Mouse (Mus musculus) kidney, embryonic 15.5 days (tissue): Measurements from ENCODE around the gene Rundc1. TPM values are rescaled to one million over a fixed set of nuclear protein-coding genes. Genes with fewer than 3 reads are reported as not detected.
"Not testable (repeated sequence)": the region's sequence is repeated elsewhere in the genome, so short reads cannot be mapped to it uniquely, and the experiment has no call there.

Experiments
- ATAC-seq: fragments of 200-750 bp; cut with Nextera tagmentation; replicated peaks from 2 replicates; pipeline ENCODE4 v1.8.0; 2017; ENCODE audit warnings: moderate TSS enrichment; ENCODE audit not compliant: low FRiP score
- H3K27ac ChIP-seq: fragments of 300-500 bp; sonication (generic); 2 replicates; pipeline ENCODE4 v1.5.1; 2015; ENCODE audit warnings: mild to moderate bottlenecking, inconsistent platforms
- H3K27me3 ChIP-seq: fragments of 300-500 bp; sonication (generic); 2 replicates; pipeline ENCODE4 v1.6.1; 2015; ENCODE audit warnings: inconsistent platforms
- H3K36me3 ChIP-seq: fragments of 300-500 bp; sonication (generic); 2 replicates; pipeline ENCODE4 v1.6.1; 2015; ENCODE audit warnings: inconsistent platforms
- H3K4me1 ChIP-seq: fragments of 300-500 bp; sonication (generic); 2 replicates; pipeline ENCODE4 v1.6.1; 2015; ENCODE audit warnings: inconsistent platforms
- H3K4me2 ChIP-seq: fragments of 300-500 bp; sonication (generic); 2 replicates; pipeline ENCODE4 v1.6.1; 2015; ENCODE audit warnings: moderate library complexity, mild to moderate bottlenecking, inconsistent platforms
- H3K4me3 ChIP-seq: fragments of 300-500 bp; sonication (generic); replicated peaks from 2 replicates; pipeline ENCODE4 v1.5.1; 2015; ENCODE audit warnings: mild to moderate bottlenecking, inconsistent platforms
- H3K9ac ChIP-seq: fragments of 300-500 bp; sonication (generic); 2 replicates; pipeline ENCODE4 v1.6.1; 2015; ENCODE audit warnings: mild to moderate bottlenecking, inconsistent platforms
- H3K9me3 ChIP-seq: fragments of 300-500 bp; sonication (generic); replicated peaks from 2 replicates; pipeline ENCODE4 v1.6.1; 2016; ENCODE audit warnings: inconsistent platforms
- WGBS: fragments of 180-500 bp; shearing (Covaris S2); methylation state at CpG from one replicate; pipeline ENCODE4 v1.1.7; 2015; ENCODE audit warnings: mixed read lengths; 5-methylcytosine and 5-hydroxymethylcytosine counted together
- polyA plus RNA-seq: library from polyadenylated mRNA; unstranded; fragments of >200 nt; fragmentation: Nextera tagmentation; extraction: Ambion mirVana; gene quantifications from 2 replicates; pipeline ENCODE4 v1.2.1, GENCODE M21; 2015

Rundc1 gene
- polyA plus RNA-seq, 1 experiment from 2014 or later = 21.7 TPM

DNA sequence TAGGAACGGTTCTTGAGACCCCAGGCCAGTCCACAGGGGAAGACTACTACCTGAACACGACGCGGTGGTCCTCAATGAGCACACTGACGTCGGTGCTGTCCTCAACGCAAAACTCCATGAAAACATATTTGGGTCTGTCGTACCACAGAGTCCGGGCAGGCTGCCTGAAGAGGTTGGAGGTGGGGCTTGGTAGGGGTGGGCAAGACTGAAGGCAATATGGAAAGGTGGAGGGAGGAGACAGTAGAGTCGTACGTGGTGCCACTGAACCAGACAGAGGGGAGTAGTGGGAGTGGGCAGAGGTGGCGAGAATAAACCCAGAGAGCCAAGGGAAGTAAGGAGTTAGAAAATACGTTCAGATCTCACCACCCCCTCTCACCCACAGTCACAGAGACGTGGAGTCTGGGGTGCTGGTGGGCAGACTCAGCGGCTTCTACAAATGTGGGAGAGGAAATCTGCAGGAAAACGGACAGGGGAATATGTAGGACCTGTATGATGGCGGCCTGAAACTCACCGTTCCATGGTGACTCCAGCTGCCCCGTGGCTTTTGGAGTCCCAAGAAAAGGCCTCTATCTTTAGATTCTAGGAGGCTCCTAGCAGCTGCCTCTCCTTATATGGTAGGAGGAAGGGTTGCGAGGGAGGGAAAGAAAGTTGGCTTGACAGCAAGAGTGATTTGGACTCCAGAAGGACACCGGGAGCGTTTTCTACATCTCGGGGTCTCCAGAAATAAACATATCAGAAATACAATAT lies 607 bp upstream of the Rundc1 start, which contains the start of gene Gm27029:
Gm27029 (minus strand) TSS at position 692 of the 747 bp plus-strand sequence.
- peak; percentile 58 for ATAC-seq
- H3K9me3 ChIP-seq = no peaks in the 10 kb centered on the region
- 4% methylated on average over 23 of the region's 23 CpGs for WGBS
- H3K36me3 ChIP-seq = peaks cover 4% of the 10 kb centered on the region; the same call in 1 of the 2 replicates
- no peaks in the 10 kb centered on the region for H3K27me3 ChIP-seq
- H3K4me3 ChIP-seq = peak within 1 kb of the TSS; percentile 98
- H3K4me1 ChIP-seq = peaks cover 27% of the 10 kb centered on the region
- H3K27ac ChIP-seq = peak within 1 kb of the TSS; percentile 93
- peak within 1 kb of the TSS; percentile 80 for H3K9ac ChIP-seq
- H3K4me2 ChIP-seq = peak within 1 kb of the TSS; percentile 89

DNA sequence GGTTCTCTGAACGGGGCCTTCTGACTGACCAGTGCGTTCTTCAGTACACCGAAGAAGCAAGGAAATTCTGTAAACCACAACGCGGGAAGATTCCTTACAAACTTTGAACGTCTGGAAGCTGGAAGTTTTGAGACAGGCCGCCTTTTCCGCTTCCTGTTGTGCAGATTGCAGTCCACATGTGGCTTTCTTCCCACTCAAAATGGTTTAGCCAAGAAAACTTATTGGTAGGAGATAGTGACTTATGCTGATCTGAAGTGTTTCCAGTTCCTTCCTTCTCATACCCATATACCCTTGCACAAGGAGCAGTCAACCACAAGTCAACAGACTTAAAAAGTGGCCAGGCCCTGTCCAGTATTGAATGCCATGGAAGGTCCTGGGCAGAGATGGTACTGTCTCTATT lies 1.3 kb downstream of the Rundc1 start:
- 65% methylated on average over 8 of the region's 8 CpGs for WGBS
- no peak overlapping the region for H3K27ac ChIP-seq

DNA sequence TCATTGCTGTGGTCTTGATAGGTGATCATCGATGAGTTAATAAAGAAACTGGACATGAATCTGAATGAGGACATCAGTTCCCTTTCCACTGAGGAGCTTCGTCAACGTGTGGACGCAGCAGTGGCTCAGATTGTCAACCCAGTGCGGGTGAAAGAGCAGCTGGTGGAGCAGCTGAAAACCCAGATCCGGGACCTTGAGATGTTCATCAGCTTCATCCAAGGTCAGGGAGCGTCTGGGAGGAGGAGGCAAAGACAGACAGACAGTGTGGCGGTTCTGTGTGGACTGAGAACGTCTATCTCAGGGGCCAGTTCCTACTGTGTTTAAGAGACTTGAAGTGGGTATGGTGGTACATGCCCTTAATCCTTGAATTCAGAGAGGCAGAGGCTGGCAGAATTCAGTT lies 6.4 kb downstream of the Rundc1 start:
- no peak for ATAC-seq
- H3K27ac ChIP-seq = no peak overlapping the region
- H3K9ac ChIP-seq = no peak overlapping the region
- H3K4me3 ChIP-seq = no peak overlapping the region
- peaks cover 13% of the 10 kb centered on the region for H3K4me1 ChIP-seq
- no peaks in the 10 kb centered on the region for H3K9me3 ChIP-seq
- H3K4me2 ChIP-seq = no peak overlapping the region
- peaks cover 70% of the 10 kb centered on the region for H3K36me3 ChIP-seq
- H3K27me3 ChIP-seq = no peaks in the 10 kb centered on the region
- WGBS = 93% methylated on average over 9 of the region's 9 CpGs

More for the DNA sequence above, 1.3 kb downstream of the Rundc1 start:
- H3K36me3 ChIP-seq = peaks cover 22% of the 10 kb centered on the region
- H3K9me3 ChIP-seq = no peaks in the 10 kb centered on the region
- peak overlapping the region; percentile 89 for H3K4me2 ChIP-seq
- peak overlapping the region; percentile 80 for H3K9ac ChIP-seq
- H3K27me3 ChIP-seq = no peaks in the 10 kb centered on the region
- no peak for ATAC-seq
- H3K4me3 ChIP-seq = peak overlapping the region; percentile 98
- peaks cover 27% of the 10 kb centered on the region for H3K4me1 ChIP-seq

DNA sequence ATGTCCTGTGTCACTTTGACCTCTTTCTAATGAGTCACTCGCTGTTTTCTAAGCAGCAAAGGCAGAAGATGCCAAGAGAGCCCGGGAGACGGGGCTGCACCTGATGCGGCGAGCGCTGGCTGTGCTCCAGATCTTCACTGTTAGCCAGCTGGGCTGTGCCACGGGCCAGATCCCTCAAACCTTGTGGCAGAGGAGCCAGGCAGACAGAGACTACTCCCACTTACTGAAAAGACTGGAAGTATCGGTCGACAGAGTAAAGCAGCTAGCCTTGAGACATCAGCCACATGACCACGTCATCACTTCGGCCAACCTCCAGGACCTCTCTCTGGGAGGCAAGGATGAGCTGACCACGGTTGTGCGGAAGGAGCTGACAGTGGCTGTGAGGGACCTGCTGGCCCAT lies 8.5 kb downstream of the Rundc1 start:
- 89% methylated on average over 13 of the region's 13 CpGs for WGBS
- Histone ChIP-seq H3K36me3 (peaks cover 70% of the 10 kb centered on the region), H3K4me3 (no peak overlapping the region), H3K4me2 (no peak overlapping the region), H3K27me3 (no peaks in the 10 kb centered on the region), H3K27ac (no peak overlapping the region), H3K9me3 (no peaks in the 10 kb centered on the region), H3K9ac (no peak overlapping the region), H3K4me1 (0 out of 2 replicates have a peak, but pooled peaks cover 4% of the 10 kb centered on the region)
- ATAC-seq = no peak

DNA sequence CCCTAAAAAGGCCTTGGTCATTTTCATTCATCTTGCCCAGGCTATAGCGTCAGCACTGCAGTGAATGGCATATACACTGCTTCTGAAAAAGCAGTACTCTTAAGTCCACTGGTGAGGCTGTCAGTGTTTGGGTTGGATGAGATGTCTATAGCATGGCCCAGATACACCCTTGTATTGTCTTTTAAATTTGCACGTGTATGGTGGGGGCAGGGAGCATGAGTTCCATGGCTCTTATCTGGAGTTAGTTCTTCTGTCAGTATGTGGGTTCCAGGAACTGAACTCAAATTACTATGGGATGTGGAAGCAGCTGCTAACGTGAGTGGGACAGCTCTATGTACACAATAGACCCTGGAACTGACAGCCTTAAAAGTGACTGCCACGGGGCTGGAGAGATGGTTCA lies 10.9 kb downstream of the Rundc1 start:
- Histone ChIP-seq H3K36me3 (peaks cover 51% of the 10 kb centered on the region), H3K4me3 (no peak overlapping the region), H3K9ac (no peak overlapping the region), H3K4me1 (0 out of 2 replicates have a peak, but pooled peaks cover 4% of the 10 kb centered on the region), H3K27ac (no peak overlapping the region), H3K9me3 (no peaks in the 10 kb centered on the region), H3K4me2 (no peak overlapping the region), H3K27me3 (no peaks in the 10 kb centered on the region)
- WGBS = 87% methylated on average over 4 of the region's 4 CpGs
- no peak for ATAC-seq

DNA sequence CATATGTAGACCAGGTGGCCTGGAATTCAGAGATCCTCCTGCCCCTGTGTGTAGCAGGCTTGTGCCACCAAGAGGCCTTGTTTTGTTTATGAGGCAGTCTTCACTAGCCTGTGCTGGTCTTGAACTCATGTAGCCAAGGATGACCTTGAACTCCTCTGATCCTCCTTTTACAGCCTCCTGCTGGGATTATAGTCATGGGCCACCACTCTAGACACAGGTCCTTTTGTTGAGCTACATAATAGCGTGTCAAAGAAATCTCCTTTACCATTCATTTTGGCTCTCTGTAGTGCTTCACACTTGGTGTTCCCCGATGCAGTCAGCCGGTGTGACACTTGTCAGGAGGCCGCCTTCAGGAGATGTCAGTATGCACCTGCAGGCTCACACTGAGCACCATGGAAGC lies 12.0 kb downstream of the Rundc1 start:
- H3K27me3 ChIP-seq = no peaks in the 10 kb centered on the region
- no peaks in the 10 kb centered on the region for H3K9me3 ChIP-seq
- WGBS = 90% methylated on average over 4 of the region's 4 CpGs
- no peak for ATAC-seq
- H3K4me3 ChIP-seq = no peak overlapping the region
- 0 out of 2 replicates have a peak, but pooled peaks cover 4% of the 10 kb centered on the region for H3K4me1 ChIP-seq
- no peak overlapping the region for H3K4me2 ChIP-seq
- no peak overlapping the region for H3K27ac ChIP-seq
- no peak overlapping the region for H3K9ac ChIP-seq
- peaks cover 40% of the 10 kb centered on the region for H3K36me3 ChIP-seq

DNA sequence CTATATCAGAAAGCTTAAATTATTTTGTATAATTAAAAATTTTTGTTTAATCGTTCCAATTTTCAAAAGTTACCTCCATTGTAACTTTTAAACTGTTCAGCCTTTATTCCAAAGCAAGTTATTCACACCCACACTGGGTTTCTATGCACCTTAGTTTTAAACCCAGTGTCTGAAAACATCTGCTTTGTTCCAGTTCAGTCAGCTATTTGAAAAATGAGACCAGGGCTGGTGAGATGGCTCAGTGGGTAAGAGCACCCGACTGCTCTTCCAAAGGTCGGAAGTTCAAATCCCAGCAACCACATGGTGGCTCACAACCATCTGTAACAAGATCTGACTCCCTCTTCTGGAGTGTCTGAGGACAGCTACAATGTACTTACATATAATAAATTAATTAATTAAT lies 13.1 kb downstream of the Rundc1 start:
- H3K27me3 ChIP-seq, H3K4me2 ChIP-seq, H3K4me3 ChIP-seq, H3K27ac ChIP-seq, H3K9me3 ChIP-seq, ATAC-seq, H3K4me1 ChIP-seq, H3K9ac ChIP-seq: not testable (repeated sequence)
- 47% methylated on average over 3 of the region's 3 CpGs for WGBS
- H3K36me3 ChIP-seq = peaks cover 31% of the 10 kb centered on the region

DNA sequence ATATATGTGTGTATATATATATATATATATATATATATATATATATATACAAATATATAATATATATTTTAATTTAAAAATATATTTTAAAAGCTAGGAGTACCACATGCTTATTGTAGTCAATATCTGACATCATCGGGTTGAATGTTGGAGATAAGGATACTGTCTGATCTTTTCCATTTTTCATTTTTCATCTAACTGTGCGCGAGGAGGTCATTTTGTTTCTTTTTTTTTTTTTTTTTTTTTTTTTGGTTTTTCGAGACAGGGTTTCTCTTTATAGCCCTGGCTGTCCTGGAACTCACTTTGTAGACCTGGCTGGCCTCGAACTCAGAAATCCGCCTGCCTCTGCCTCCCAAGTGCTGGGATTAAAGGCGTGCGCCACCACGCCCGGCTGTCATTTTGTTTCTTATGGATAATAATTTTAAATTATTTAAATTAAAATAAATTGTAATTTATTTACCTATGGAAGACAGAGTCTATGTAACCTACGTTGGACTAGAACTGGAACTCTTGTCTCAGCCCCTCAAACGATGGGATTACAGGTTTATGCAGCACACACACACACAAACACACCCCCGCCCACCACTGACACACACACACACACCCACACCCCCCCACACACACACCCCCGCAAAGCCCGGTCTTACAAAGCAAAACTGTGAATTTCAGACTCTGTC lies 16.7 kb downstream of the Rundc1 start:
- ATAC-seq, H3K9ac ChIP-seq, H3K27ac ChIP-seq, H3K27me3 ChIP-seq, H3K9me3 ChIP-seq: not testable (repeated sequence)
- peaks cover 21% of the 10 kb centered on the region for H3K4me1 ChIP-seq
- H3K36me3 ChIP-seq = peaks cover 30% of the 10 kb centered on the region
- 40% methylated on average over 15 of the region's 15 CpGs for WGBS
- peak overlapping the region; percentile 87 for H3K4me3 ChIP-seq
- peak overlapping the region; percentile 60 for H3K4me2 ChIP-seq

DNA sequence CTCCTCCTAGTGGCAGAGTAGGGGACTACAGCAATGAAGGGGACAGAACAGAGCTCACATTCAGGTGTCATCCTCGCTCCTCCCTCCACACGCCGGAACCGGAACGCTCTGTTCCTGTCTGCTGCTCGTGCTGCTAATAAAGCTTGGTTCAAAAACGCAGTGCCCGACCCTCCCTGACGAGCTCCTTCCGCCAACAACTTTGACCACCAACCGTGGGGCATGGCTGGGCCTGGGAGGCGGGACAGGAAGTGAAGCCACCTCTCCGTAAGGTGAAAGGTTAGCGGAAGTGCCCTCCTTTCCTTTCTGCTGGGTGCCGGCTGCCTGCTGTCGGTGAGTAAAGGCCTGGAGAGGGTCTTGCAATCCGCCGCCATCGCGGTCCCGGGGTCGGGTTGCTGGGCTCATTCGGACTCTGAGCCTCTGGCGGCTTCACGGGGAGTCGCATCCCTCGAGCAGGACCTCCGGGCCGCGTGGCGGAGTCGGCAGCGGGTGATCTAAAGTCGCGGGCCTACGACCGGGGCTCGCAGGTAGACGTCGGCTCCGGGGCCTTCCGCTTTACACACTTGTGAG lies 17.3 kb downstream of the Rundc1 start, which contains the start of gene Rpl27:
Rpl27 (plus strand) TSS at position 172 of the 567 bp plus-strand sequence.
- Histone ChIP-seq H3K4me1 (peaks cover 21% of the 10 kb centered on the region), H3K4me3 (peak within 1 kb of the TSS; percentile 87), H3K9ac (peak within 1 kb of the TSS; percentile 89), H3K9me3 (no peaks in the 10 kb centered on the region), H3K27ac (peak within 1 kb of the TSS; percentile 93), H3K27me3 (no peaks in the 10 kb centered on the region), H3K36me3 (peaks cover 34% of the 10 kb centered on the region), H3K4me2 (peak within 1 kb of the TSS; percentile 81)
- peak; percentile 98 for ATAC-seq
- 0% methylated on average over 42 of the region's 42 CpGs for WGBS

DNA sequence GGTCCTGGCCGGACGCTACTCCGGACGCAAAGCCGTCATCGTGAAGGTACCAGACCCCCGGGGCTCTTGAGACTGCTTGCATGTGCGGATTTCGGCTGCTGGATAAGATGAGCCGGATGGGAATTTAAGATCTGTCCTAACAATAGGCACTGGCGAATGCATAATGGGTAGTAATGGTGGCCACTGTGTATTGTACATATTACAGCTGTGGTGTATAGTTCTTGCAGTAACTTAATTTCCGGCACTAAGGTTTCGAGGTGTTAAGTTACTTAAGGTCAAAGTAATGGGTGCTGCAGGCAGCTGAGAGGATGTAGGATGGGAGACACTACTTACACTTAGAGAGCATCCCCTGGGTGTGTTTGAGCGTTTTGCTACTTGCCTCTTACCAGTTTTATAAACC lies 17.9 kb downstream of the Rundc1 start:
- WGBS = under 1% methylated on average over 14 of the region's 14 CpGs
- ATAC-seq = no peak
- Histone ChIP-seq H3K9ac (peak overlapping the region; percentile 89), H3K27ac (peak overlapping the region; percentile 93), H3K4me1 (peaks cover 26% of the 10 kb centered on the region), H3K4me3 (peak overlapping the region; percentile 87), H3K4me2 (peak overlapping the region; percentile 81), H3K27me3 (no peaks in the 10 kb centered on the region), H3K9me3 (no peaks in the 10 kb centered on the region), H3K36me3 (peaks cover 34% of the 10 kb centered on the region)

DNA sequence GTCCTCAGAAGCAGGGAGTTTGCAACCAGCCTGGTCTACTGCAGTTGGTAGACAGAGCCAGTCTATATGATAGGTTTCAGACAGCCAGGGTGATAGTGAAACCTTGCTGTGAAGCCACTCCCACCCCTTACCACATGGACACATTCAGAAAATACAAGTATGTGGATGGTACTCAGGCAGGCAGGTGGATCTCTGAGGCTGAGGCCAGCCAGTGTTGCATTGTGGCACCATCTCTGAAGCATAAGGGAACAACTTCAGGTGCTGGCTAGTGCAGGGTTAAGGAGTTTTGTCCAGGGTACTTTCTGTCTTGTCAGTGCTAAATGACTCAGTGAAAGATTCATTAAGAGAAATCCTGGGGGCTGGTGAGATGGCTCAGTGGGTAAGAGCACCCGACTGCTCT lies 21.4 kb downstream of the Rundc1 start:
- Histone ChIP-seq H3K27ac (0 out of 2 replicates have a peak overlapping the region, but pooled peaks have one; percentile 4), H3K4me1 (peaks cover 38% of the 10 kb centered on the region), H3K27me3 (no peaks in the 10 kb centered on the region), H3K9ac (no peak overlapping the region), H3K4me3 (no peak overlapping the region), H3K9me3 (no peaks in the 10 kb centered on the region), H3K4me2 (no peak overlapping the region), H3K36me3 (peaks cover 34% of the 10 kb centered on the region)
- WGBS = 69% methylated on average over 1 of the region's 1 CpGs
- ATAC-seq = no peak

DNA sequence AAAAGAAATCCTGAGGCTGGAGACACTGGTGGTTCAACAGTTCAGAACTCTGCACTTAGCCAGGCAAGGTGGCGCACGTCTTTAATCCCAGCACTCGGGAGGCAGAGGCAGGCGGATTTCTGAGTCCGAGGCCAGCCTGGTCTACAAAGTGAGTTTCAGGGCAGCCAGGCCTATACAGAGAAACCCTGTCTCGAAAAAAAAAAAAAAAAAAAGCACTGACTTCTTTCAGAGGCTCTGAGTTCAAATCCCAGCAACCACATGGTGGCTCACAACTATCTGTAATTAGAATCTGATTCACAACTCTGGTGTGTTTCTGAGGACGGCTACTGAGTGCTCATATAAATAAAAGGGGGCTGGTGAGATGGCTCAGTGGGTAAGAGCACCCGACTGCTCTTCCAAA lies 22.0 kb downstream of the Rundc1 start:
- not testable (repeated sequence) for H3K4me2 ChIP-seq, H3K9ac ChIP-seq, H3K27ac ChIP-seq, ATAC-seq, H3K4me3 ChIP-seq, H3K9me3 ChIP-seq, H3K27me3 ChIP-seq
- Histone ChIP-seq H3K4me1 (peaks cover 38% of the 10 kb centered on the region), H3K36me3 (peaks cover 34% of the 10 kb centered on the region)
- 89% methylated on average over 8 of the region's 8 CpGs for WGBS
